Mouse (Mus musculus) brain, embryonic 14.5 days (tissue): ENCODE measurements at regions not wholly inside any gene's neighbourhood (a gene's known extent, or its start where the extent isn't known, plus 50 kb on each side); places are given as distances from the start of the nearest gene placed in this dataset.

Experiments used
- CTCF ChIP-seq: fragments of 200-500 bp; IDR thresholded peaks from 2 replicates; pipeline ENCODE4 v1.5.1; 2012; ENCODE audit warnings: inconsistent platforms, mild to moderate bottlenecking, moderate library complexity, borderline replicate concordance; ENCODE audit not compliant: insufficient read depth, insufficient read length; ENCODE audit errors: extremely low read depth
- POLR2A ChIP-seq: fragments of 200-500 bp; IDR thresholded peaks from 2 replicates; pipeline ENCODE4 v1.6.1; 2012; ENCODE audit warnings: mild to moderate bottlenecking, inconsistent platforms, borderline replicate concordance; ENCODE audit not compliant: poor library complexity, insufficient read depth, insufficient read length, severe bottlenecking; ENCODE audit errors: extremely low read depth

- no peak for TF ChIP-seq CTCF
- TF ChIP-seq POLR2A, result no peak
These were observed 390.7 kb upstream of the Slc10a2 start for GRCm38 (mm10) chr8:5495861-5496260.
